Mouse (Mus musculus): ENCODE results near the gene Rab5a.
"Not testable (repeated sequence)": the region's sequence is repeated elsewhere in the genome, so short reads cannot be mapped to it uniquely, and the experiment has no call there.

Rab5a gene

DNA sequence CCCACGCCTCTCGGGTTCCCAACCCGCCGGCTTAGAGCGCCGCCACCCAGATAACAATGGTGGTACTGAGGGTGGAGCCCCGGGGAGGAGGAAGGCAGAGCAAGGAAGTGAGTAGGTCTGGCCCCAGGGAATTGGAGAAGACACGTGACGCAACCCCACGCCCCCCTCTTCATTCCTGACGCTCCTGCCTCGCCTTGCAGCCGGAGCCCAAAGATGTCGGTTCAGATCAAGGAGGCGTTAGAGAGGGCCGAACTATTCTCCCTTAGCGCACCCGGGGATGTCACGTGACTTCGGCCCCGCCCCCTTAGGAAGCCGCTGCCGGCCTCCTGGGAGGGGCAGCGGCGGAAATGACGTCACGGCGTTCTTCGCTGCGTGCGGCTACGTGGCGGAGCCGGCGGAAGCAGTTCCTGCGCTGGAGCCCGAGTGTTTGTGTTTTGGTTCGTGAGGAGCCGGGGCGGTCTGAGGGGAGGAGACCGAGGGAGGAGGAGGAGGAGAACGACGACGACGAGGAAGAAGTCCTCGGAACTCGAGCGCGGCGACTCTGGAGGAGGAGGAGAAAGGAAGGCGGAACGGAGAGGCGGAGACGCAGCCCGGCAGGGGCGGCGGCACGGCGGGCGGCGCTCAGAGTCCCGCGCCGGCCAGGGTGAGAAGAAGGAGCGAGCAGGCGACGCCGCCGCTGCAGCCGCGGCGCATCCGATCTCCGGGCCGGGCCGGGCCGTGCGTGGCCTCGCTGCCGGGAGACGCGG is at the start of gene Rab5a:
Gene Rab5a (plus strand): TSS at position 377 of the 746 bp plus-strand sequence.
- DNase-seq (ENCODE audit: low spot score in 2 of 2), result peak; percentile 99

DNA sequence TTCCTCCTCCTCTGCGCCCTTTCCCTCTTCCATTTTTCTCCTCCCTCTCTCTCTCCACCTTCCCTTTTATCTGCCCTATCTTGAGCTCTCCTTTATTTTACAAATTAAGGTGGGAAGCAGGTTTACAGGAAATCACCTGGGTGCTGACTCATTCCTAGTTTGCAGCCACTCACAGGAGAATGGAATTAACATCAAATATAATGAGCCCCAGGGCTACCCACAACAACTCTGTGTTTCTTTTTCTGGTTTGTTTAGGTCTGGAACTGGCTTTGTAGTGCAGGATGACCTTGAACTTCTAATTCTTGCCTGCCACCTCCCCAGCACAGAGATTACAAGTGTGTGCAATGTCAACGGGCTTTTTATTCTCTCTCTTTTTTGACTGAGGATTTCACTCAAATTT is 22.9 kb upstream of the Rab5a start:
- no peak for DNase-seq (ENCODE audit: low spot score in 2 of 2)

DNA sequence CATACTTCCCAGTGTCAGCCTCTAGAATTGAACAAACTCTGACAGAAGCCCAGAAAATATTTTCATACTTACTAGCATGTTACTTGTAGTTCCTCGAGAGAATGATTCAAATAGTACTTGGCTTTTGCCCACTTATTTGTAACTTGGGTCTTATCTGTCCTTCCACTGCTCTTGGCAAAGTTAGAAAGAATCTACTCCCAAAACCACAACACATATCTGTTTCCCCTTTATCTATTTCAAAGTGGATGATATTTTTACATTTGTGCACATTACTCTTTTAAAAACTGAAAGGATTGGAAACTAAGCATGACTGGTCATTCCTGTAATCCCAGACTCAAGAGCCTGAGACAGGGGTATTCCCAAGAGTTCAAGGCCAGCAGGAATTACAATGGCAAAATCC is 22.3 kb upstream of the Rab5a start:
- no peak for DNase-seq (ENCODE audit: low spot score in 2 of 2)

DNA sequence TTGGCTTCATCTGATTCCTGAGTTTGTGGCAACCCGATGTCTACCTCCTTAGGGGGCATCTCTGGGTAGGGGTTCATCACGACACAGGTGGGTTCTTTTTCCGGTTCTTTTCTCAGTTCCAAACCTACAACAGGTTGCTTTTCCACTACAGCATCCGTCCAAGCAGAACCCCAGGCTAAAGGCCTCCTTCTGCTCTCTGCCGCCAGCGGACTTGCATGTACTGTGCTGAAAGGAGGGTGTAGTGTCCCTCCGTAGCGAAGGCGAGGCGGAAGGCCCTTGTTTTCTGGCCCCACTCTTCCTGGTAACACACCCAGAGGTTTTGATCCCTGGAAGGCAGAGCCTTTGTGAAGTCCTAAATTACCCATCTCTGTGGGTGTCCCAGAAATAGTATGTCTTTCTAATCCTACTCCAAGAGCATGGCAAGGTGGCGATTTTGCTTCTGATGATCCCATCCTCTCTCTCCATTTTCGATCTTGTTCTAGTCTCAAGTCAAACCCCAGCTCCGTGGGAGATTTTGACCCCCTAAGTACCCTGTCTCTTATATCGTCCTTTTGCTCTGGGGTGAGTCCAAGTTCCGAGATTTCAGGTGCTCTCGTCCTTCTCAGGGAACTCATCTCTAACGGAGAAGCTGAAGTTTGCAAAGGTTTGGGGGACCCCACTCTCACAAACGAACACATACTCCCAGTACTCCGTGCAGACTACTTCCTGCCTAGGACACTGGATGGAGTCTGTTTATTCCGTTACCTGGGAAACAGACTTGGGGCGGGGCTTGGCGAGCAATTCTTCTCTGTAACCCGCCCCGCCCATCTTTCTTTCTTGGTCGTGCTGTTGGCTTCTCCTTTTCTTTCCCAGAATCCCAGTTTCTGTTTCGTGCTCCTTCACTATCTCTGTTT is 16.2 kb upstream of the Rab5a start, which contains the start of gene Efhb:
Gene Efhb (minus strand): TSS at position 719 of the 893 bp plus-strand sequence.
- peak; percentile 21 to 74 for DNase-seq (ENCODE audit: low spot score in 2 of 2)

DNA sequence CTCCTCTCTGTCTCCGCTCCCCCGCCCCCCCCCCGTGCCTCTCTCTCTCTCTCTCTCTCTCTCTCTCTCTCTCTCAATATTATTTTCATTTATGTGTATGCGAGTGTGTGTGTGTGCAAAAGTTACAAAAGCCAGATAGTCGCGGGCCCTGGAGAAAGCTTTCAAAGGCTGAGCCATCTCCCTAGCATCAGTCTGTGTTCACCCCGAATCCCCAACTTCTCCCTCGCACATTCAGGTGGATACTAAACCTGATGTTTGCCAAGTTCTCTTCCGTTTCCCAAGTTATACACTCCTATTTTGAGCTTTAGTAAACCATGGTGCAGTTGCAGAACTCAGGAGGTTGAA is 15.6 kb upstream of the Rab5a start:
- DNase-seq (ENCODE audit: low spot score in 2 of 2), result no peak

DNA sequence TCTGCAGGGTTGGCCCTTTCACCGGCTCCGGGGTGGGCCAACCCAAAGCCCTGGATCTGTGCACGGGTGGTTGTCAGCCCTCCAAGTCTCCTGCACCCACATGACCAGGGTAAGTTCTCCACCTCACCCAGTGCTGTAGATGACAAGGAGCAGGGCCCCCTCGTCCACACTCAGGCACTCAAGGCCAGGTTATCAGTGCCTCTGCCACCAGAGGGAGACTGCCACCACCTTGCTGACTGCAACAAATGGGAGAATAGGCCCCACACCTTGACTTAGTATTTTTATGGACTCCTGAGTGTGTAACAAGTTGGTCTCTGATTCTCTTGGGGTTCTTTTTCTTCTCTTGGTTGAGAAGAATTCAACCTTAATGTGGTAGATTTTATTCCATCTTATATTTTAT is 13.5 kb upstream of the Rab5a start:
- DNase-seq (ENCODE audit: low spot score in 2 of 2), result no peak

DNA sequence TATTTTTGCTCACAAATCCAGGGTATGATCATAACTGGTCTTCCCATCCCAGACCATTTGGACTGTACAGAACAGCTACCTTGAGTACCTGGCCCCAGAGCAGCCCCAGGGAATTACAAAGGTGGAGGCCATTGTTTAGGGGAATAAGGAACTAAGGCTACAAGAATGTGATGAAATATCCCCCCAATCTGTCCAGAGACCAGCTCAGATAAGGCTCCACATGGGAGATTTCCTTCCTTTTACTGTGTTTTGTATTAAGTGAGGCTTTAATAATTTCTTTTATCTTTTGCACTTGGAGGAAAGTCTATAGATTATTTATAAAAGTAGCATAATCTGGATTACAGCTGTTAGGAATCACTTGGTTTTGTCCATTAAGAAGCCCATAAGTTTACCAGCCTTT is 10.3 kb upstream of the Rab5a start:
- no peak for DNase-seq (ENCODE audit: low spot score in 2 of 2)

DNA sequence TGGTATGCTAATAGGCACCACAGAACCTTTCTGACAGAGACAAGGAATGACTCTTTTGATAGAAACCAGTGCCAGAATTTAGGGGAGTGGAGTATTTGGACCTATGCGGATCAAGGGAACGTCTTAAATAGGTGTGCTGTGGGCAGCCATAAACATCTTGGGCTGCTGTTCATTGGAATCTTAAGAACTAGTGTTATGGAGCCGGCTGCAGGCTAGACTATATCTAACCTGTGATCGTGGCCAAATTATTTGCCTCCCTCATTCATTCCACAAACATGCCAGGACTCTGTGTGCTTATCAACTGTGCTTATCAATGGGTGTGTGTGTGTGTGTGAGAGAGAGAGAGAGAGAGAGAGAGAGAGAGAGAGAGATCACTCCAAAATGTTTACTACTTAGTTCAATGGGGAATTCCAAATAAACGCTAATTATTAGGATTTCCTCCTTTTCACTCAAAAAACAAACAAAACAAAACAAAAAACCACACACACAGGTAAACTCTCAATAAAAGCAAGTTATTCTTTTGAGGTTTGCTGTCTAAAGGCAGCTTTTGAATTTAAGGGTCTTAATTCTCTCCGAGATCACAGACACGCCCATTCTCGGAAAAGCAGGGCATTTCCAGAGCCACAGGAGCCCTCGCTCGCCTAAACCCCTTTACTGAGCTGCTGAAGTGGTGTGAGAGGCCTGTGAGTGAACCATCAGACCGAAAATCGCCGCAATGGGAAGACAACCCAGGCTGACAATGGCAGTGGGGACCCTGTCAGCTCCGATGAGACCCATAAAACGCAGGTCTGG is 772 bp upstream of the Rab5a start:
- no peak for DNase-seq (ENCODE audit: low spot score in 2 of 2)

DNA sequence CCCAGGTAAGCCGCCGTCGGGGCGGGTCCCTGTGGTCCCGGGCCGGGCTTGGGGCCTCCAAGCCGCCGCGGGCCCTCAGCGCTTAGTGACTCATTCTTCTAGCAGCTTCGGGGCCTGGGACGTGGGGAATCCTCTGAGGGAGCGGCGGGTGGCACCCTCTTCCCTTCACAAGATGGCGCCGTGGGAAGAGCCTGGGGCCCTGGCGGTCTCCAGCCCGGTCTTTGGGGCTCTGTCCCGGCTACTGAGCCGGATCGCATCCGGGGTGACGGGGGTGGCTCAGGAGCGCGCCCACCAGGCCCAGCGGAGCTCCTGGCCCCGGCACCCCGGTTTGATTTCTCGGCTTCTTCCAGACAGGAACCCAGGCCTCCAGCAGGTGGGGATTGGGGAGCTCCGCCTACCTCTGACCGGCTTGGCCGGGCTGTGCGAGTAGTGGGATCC is 589 bp downstream of the Rab5a start:
- peak; percentile 30 to 50 for DNase-seq (ENCODE audit: low spot score in 2 of 2)

DNA sequence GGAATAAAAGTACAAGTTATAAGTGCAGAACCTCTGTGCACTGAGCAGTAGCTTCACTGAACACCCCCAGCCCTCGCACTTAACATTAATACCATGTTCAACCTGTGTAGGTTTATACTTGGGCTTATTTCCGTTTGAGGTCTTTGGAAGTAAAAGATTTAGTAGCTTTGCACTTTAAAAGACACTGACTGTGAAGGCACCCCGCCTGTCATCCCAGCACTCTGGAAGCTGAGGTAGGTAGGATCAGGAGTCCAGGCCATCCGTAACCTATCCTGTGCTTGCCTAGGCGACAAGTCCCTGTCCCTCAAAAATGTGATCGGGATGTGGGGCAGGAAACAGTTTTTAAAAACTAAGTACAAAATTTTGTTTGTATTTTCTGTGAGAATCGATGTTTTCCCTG is 1.4 kb downstream of the Rab5a start:
- DNase-seq (ENCODE audit: low spot score in 2 of 2), result no peak

DNA sequence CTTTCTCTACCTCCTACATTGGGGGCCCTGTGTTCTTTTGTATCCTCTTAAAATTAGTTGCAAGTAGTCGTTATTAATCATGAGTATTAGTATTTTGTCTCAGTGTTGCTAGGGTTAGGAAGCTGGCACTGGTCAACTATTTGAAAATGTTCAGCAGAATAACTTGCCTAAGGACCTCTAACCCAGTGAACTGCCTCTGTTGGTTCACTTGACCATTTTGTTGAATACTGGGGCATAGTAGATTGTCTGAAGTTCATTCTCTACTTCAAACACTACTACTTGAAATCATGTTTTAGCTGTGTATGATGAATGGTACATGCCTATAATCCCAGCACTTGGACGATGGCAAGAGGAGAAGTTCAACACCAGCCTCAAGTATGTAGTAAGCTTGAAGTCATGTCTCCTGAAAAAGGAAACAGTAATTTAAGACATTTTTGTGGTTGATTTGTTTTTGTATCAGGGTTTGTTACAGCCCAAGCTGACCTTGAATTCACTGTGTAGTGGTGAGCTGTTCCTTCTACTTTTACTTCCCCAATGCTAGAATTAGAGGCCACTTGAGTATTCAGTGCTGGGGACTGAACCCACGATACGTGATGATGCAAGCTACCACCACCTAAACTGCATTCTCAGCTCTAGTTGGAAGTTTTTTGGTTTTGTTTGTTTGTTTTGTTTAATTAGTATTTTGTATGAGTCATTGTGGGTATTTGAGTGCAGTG is 9.4 kb downstream of the Rab5a start:
- DNase-seq (ENCODE audit: low spot score in 2 of 2), result no peak

DNA sequence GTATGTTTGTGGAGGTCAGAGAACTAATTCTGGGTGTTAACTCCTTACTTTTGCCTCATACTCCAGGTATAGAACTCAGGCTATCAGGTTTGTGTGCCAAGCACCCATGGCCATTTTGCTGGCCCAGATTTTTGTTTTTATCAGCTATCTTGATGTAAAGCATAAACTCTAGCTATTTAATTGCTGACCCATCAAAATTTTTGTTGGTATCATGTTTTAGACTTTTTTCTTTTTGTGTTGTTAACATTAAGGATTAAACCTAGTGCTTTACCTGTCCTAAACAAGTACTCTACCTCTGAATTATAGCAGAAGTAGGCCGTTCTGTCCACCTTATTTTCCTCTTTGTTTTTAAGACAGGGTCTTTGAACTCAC is 10.0 kb downstream of the Rab5a start:
- DNase-seq (ENCODE audit: low spot score in 2 of 2), result no peak

DNA sequence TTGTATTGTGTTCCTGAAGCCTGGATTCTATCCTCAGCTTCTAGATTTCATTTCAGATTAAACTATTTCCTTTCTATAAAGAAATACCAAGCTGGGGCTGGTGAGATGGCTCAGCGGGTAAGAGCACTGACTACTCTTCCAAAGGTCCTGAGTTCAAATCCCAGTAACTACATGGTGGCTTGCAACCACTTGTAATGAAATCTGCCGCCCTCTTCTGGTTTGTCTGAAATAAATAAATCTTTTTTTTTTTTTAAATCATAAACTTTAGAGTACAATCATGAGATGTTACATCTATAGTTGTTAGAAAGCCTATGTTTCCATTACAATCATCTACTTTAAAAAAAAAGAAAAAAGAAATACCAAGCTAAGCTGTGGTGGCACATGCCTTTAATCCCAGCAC is 23.9 kb downstream of the Rab5a start:
- no peak for DNase-seq (ENCODE audit: low spot score in 2 of 2)

DNA sequence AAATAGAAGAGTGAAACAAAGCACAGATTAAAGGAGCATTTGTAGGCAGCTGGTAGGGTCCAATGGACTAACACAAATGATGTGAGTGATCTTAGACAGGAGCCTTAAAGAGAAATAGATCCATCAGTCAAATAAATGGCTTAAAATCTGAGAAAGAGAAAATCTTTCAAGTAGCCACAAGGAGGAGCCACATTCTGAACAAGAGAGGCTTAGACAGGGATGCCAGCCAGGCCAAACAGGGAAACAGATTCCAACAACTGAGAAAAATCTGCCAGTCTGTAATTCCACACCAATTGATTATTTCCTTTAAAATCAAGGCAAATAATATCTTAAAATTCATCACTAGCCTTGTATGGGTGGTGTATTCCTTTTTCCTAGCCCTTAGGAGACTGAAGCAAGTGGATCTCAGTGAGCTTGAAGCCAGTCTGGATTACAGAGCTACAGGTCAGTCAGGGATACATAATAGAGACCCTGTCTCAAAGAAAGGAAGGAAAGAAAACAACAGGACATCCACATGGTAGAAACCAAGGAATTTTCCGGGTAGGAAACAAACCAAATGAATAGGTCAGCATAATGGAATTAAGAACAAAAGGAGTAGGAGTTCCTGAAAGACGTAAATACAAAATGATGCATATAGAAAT is 33.4 kb downstream of the Rab5a start:
- DNase-seq (ENCODE audit: low spot score in 2 of 2), result peak in 1 of 2 experiments; percentile 5

DNA sequence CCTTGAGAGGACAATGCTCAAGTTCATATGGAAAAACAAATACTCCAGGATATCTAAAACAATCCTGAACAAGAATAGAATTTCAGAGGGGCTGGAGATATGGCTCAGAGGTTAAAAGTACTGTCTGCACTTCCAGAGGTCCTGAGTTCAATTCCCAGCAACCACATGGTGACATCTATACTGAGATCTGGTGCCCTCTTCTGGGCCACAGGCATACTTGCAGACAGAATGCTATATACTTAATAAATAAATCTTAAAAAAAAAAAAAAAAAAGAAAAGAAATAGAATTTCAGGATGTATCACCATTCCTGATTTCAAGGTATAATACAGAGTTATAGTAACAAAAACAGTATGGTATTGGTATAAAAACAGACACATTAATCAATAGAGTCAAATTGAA is 40.3 kb downstream of the Rab5a start:
- DNase-seq (ENCODE audit: low spot score in 2 of 2), result no peak

DNA sequence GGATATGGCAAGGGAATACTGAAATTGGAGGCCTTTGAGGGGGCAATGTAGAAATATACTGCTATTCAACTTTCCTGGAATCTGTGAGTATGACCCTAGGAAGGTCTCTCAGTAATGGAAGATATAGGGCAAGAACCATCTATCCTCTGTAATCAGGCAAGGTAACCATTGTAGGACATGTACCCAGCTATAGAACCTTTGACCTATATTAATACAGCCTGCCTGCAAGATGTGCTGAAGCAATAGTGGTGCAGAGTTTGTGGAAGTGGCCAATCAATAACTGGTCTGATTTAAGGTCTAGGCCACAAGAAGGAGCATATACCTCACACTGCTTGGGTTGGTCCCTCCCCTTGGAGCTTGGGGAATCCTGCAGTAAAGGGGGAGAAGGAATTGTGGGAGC is 41.5 kb downstream of the Rab5a start:
- no peak for DNase-seq (ENCODE audit: low spot score in 2 of 2)

DNA sequence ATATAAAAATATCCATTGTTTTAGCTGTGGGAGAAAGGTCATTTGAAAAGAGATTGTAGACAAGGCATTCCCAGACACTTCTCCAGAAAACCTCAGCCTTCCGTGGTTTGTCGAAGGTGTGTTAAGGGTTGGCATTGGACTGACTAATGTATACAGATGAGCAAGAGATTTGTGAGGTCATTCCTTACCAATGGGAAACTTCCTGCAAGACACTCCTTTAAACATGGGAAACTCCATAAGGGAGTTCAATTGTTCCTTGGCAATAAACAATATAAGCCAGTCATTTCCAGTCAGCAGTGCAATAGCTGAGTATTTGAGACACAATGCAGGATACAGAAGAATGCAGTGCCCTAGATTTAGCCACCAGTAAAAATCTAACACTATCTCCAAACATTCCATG is 49.0 kb downstream of the Rab5a start:
- DNase-seq (ENCODE audit: low spot score in 2 of 2), result no peak

DNA sequence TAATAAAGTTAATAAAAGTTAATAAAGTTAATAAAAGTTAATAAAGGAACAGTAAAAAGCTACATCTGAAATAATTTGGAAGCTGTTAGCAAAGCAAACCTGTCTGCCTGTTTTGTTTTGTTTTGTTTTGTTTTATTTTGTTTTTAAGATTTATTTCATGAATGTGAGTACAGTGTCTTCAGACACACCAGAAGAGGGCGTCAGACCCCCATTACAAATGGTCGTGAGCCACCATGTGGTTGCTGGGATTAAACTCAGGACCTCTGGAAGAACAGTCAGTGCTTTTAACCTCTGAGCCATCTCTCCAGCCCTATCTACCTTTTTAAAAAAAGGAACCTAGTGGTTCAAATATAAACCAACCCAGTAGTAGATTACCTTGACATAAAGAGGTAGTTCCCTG is 52.1 kb downstream of the Rab5a start:
- DNase-seq (ENCODE audit: low spot score in 2 of 2), result no peak

DNA sequence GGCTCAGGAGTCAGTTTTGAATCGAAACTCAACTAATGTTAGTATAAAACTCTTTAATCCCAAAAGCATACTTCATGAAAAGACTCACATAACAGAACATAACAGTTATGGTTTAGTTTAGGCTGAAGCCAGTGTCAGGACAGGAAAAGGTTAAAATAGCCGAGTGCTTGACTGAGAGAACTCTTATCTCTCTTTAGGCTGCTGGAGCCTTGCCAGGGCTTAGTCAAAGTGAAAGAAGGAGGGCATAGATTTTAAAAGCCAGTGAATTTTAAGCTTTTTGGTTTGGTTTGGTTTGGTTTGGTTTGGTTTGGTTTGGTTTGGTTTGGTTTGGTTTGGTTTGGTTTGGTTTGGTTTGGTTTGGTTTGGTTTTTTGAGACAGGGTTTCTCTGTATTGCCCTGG is 53.4 kb downstream of the Rab5a start:
- DNase-seq (ENCODE audit: low spot score in 2 of 2), result no peak

DNA sequence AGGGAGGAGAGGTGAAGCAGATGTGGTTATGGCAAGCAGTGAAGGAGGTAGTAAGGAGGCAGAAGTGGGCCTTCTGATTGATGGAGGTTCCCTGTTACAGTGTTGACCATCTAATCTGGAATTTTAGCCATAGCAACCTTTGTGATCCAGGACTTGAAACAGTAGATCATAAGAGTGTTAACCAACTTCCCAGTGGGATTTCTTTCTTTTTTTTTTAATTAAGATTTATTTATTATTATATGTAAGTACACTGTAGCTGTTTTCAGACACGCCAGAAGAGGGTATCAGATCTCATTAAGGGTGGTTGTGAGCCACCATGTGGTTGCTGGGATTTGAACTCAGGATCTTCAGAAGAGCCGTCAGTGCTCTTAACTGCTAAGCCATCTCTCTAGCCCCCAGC is 60.3 kb downstream of the Rab5a start, which contains the start of gene Pp2d1:
Gene Pp2d1 (minus strand): TSS at position 101 of the 400 bp plus-strand sequence.
- not testable (repeated sequence) for DNase-seq (ENCODE audit: low spot score in 2 of 2)

DNA sequence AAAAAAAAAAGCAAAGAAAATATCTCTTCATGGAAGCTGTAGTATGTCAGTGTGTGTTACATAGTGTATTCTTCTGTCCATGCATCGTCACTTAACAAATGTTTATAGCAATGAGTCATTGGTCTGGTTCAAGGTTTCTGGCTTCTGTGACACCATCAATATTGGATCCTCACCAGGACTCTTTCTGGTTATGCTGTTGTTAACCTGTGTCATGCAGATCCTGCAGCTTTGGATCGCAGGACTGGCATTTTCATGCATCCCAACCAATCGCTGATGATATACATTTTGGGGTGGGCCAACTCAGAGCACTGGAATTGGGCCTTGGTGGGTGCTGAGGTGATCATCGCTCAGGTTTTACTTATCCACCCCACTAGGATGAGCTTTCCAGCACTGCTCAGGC is 63.5 kb downstream of the Rab5a start:
- no peak for DNase-seq (ENCODE audit: low spot score in 2 of 2)

Data from cerebellum, postnatal 4 days (tissue).